Mouse (Mus musculus): ENCODE results near the gene Odf4.

GRCm38 (mm10) chr11:68939451-68940304 is 12.8 kb upstream of the Odf4 start:
- TF ChIP-seq CTCF (IDR thresholded peaks at IDR 0.05; ENCODE audit: low read depth) (no peak), EP300 (optimal IDR thresholded peaks at IDR 0.05) (no peak)
